Comparison of ENCODE assay signal across 20 mouse cellular contexts in the genomic region with DNA sequence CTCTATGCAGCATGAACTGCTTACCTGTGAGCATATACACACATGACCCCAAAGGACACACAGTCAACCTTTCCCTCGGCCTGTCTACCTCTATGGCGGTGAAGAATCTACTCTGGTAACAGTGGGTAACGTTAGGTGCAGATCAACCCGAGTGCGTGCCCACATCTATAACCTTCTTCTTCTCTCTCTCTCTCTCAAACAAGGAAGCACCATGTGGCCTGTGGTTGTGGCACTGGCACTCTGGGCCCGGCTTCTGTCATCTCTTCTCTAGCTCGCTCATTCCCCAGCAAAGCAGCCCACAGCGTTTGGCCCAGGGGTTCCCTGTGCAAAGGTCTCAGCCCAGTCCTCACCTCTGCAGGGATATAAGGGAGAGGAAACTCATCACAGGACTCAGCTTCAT. TPM values are rescaled to one million over a fixed set of nuclear protein-coding genes. Genes with fewer than 3 reads are reported as not detected.
DNase-seq lines count a peak whose midpoint lies in the region; ATAC-seq lines count a peak whose summit lies in the region.
"Had no signal": no experiment of that assay in that cellular context is flagged by ENCODE, and none has a peak within 500 bp of the region (broad histone marks: within the 10 kb centered on the region; RNA-seq: fewer than 3 reads in every experiment).

No protein-coding gene starts in this region.

- no peak overlapping the region for H3K27ac ChIP-seq in midbrain, embryonic 13.5 days
- H3K27ac ChIP-seq: embryonic facial prominence, embryonic 13.5 days; forebrain, embryonic 12.5 days; hindbrain, embryonic 15.5 days had no signal

- H3K4me1 ChIP-seq in midbrain, embryonic 13.5 days (replicated peaks), result no peaks in the 10 kb centered on the region
- H3K4me1 ChIP-seq: hindbrain, embryonic 15.5 days had no signal

- WGBS in midbrain, embryonic 13.5 days, result 92% methylated on average over 8 of the region's 8 CpGs

- no peak overlapping the region for H3K9ac ChIP-seq in midbrain, embryonic 13.5 days (replicated peaks)
- H3K9ac ChIP-seq: embryonic facial prominence, embryonic 13.5 days; forebrain, embryonic 12.5 days; heart, embryonic 12.5 days; hindbrain, embryonic 15.5 days had no signal

- H3K4me2 ChIP-seq in midbrain, embryonic 13.5 days (replicated peaks), result no peak overlapping the region
- H3K4me2 ChIP-seq: embryonic facial prominence, embryonic 13.5 days; forebrain, embryonic 12.5 days; heart, embryonic 12.5 days; hindbrain, embryonic 15.5 days had no signal

- H3K27me3 ChIP-seq in midbrain, embryonic 13.5 days, result no peaks in the 10 kb centered on the region
- H3K27me3 ChIP-seq: CH12.LX; embryonic facial prominence, embryonic 13.5 days; forebrain, embryonic 12.5 days; heart, embryonic 12.5 days; hindbrain, embryonic 15.5 days; Patski had no signal

- no peaks in the 10 kb centered on the region for H3K9me3 ChIP-seq in midbrain, embryonic 13.5 days
- H3K9me3 ChIP-seq: embryonic facial prominence, embryonic 13.5 days; forebrain, embryonic 12.5 days; heart, embryonic 12.5 days; hindbrain, embryonic 15.5 days had no signal

- H3K4me3 ChIP-seq in midbrain, embryonic 13.5 days (replicated peaks), result no peak overlapping the region
- H3K4me3 ChIP-seq: embryonic facial prominence, embryonic 13.5 days; forebrain, embryonic 12.5 days; heart, embryonic 12.5 days; hindbrain, embryonic 15.5 days had no signal

- H3K36me3 ChIP-seq in midbrain, embryonic 13.5 days, result peaks cover 39% of the 10 kb centered on the region

- ATAC-seq in megakaryocyte progenitor cell, adult 5-6 weeks (replicated peaks; ENCODE audit: poor library complexity), result peak; percentile 41; the same call in 1 of the 2 replicates
- no peak for ATAC-seq in cerebellum, adult (ENCODE audit: insufficient number of reproducible peaks, low FRiP score, low TSS enrichment)
- no peak for ATAC-seq in midbrain, embryonic 13.5 days
- ATAC-seq: forebrain, embryonic 16.5 days; Patski had no signal

- peak; percentile 54 for DNase-seq in thymus, postnatal 0 days (ENCODE audit: low spot score)
- no peak for DNase-seq in thymus, adult 18-20 months
- DNase-seq in thymus, postnatal 25 days, result peak; percentile 25
- no peak for DNase-seq in adrenal gland, adult 18-20 months (ENCODE audit: low spot score in 2 of 2)
- DNase-seq: adrenal gland, adult 8-10 months; adrenal gland, postnatal 36 days; cerebellum, adult 11 months; cerebellum, adult 8-10 months; cerebellum, postnatal 25 days; gastrocnemius, postnatal 14 days had no signal

RNA-seq across cellular contexts. Expression of gene Stn1, which starts 12.4 kb away (rescaled TPM):
- 36.0 and 36.9 TPM in 2 replicates for polyA plus RNA-seq in thymus, postnatal 0 days (2015; fragmentation: Nextera tagmentation; extraction: Ambion mirVana)
- 5.3 and 7.7 TPM in 2 replicates for total RNA-seq in megakaryocyte progenitor cell, adult 5-6 weeks (2015)
- total RNA-seq in megakaryocyte progenitor cell, adult 5-6 weeks (2017), result 5.6 and 6.0 TPM in 2 replicates
- 1 to 10 TPM; 8.8 to 9.3 TPM for total RNA-seq in adrenal gland, adult 18-20 months (2021)
- 30.2 and 36.3 TPM in 2 replicates for polyA plus RNA-seq in midbrain, embryonic 13.5 days (2015; fragmentation: Nextera tagmentation; extraction: Ambion mirVana)

RNA-seq across cellular contexts. Expression of gene Slk, which starts 54.6 kb away (rescaled TPM):
- 11.9 and 14.2 TPM in 2 replicates for polyA plus RNA-seq in thymus, postnatal 0 days (2015; fragmentation: Nextera tagmentation; extraction: Ambion mirVana)
- total RNA-seq in megakaryocyte progenitor cell, adult 5-6 weeks (2015), result 85.9 and 109 TPM in 2 replicates
- 143 and 168 TPM in 2 replicates for total RNA-seq in megakaryocyte progenitor cell, adult 5-6 weeks (2017)
- total RNA-seq in adrenal gland, adult 18-20 months (2021), result 10 to 100 TPM; 30.2 to 36.4 TPM
- 6.5 and 7.4 TPM in 2 replicates for polyA plus RNA-seq in midbrain, embryonic 13.5 days (2015; fragmentation: Nextera tagmentation; extraction: Ambion mirVana)

Comparison
In these comparisons a context has a peak if more than half of its experiments do, and no peak if none do; other contexts are left out.
1. DNase-seq: peak in thymus, postnatal 0 days (single experiment) and thymus, postnatal 25 days (single experiment); none in thymus, adult 18-20 months (0 of 2) and adrenal gland, adult 18-20 months (0 of 2).